Mouse (Mus musculus) bone marrow, adult 2 months (tissue): Measurements from ENCODE around the gene Lpar1.

Experiments used
- CTCF ChIP-seq: fragments of 200-500 bp; IDR thresholded peaks from 2 replicates; pipeline ENCODE4 v1.5.1; 2011; ENCODE audit warnings: low read length, control low read depth; ENCODE audit not compliant: control insufficient read depth, insufficient read depth
- POLR2A ChIP-seq: fragments of 200-500 bp; IDR thresholded peaks from 2 replicates; pipeline ENCODE4 v1.6.1; 2011; ENCODE audit warnings: low read depth, mild to moderate bottlenecking, control low read depth, low read length, borderline replicate concordance; ENCODE audit not compliant: control insufficient read depth

DNA sequence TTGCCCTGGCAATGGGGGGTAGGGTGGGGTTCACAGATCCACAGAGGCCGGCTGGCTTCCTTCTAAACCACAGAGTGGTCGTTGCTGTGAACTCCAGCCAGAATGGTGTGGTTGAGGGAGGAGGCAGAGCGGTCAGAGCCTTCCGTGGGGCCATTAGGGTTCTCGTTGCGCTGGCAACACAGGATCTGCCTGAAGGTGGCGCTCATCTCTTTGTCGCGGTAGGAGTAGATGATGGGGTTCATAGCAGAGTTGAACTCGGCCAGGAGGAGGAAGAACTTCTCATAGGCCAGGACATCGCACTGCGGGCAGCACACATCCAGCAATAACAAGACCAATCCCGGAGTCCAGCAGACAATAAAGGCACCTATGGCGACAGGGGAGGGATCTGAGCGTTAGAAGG is 116.4 kb downstream of the Lpar1 start:
- TF ChIP-seq CTCF = no peak
- TF ChIP-seq POLR2A = no peak
